Mouse (Mus musculus) lung, adult 2 months (tissue): ENCODE measurements around the gene Tnnt2.

Experiments used
- CTCF ChIP-seq: fragments of 200-500 bp; IDR thresholded peaks from 2 replicates; pipeline ENCODE4 v1.5.1; 2011; ENCODE audit warnings: mild to moderate bottlenecking, low read length, control low read depth; ENCODE audit not compliant: insufficient read depth
- POLR2A ChIP-seq: fragments of 200-500 bp; IDR thresholded peaks from 2 replicates; pipeline ENCODE4 v1.6.1; 2011; ENCODE audit warnings: low read depth, mild to moderate bottlenecking, control low read depth, low read length, borderline replicate concordance; ENCODE audit errors: extremely low read depth

- TF ChIP-seq CTCF (no peak), POLR2A (no peak)
Observed at GRCm38 (mm10) chr1:135820736-135821364, 15.3 kb upstream of the Tnnt2 start.
